Mouse (Mus musculus) ES-Bruce4 (cell line): ENCODE data around the gene Cxcl2.

Experiments used
- CTCF ChIP-seq: IDR thresholded peaks from one replicate; pipeline ENCODE4 v1.8.1; 2011; ENCODE audit warnings: low read depth, low read length
- EP300 ChIP-seq: IDR thresholded peaks from 2 replicates; pipeline ENCODE4 v1.6.1; 2011; ENCODE audit warnings: low read depth, low read length; ENCODE audit not compliant: insufficient read depth
- POLR2A ChIP-seq: IDR thresholded peaks from one replicate; pipeline ENCODE4 v1.8.1; 2011; ENCODE audit warnings: low read length; ENCODE audit not compliant: insufficient read depth

DNA sequence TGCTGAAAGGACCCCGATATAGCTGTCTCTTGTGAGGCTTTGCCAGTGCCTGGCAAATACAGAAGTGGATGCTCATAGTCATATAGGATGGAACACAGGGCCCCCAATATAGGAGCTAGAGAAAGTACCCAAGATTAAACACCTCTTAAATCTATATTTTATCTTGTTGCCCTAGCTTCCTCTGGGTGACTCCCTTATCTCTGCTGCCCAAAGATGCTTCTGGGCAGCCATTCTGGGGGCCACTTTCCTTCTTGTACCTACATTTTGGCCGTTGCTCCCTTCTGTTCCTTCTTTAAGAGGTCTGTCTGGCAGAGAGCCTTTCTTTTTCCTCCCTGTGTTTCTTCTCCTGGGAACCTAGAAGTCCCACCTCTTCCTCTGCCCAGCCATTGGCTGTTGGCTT is 41.8 kb downstream of the Cxcl2 start:
- no peak for TF ChIP-seq CTCF
- TF ChIP-seq POLR2A = no peak
- no peak for TF ChIP-seq EP300
